Mouse (Mus musculus) heart, embryonic 15.5 days (tissue): ENCODE results near the gene Gm9049. TPM values are rescaled to one million over a fixed set of nuclear protein-coding genes. Genes with fewer than 3 reads are reported as not detected.

Experiments used
- polyA plus RNA-seq: library from polyadenylated mRNA; unstranded; fragments of >200 nt; fragmentation: Nextera tagmentation; extraction: Ambion mirVana; gene quantifications from 2 replicates; pipeline ENCODE4 v1.2.1, GENCODE M21; 2015

Gm9049 gene
- polyA plus RNA-seq, 1 experiment from 2014 or later: 0.08 TPM

Other genes starting within 250 kb of the Gm9049 start
- 13.6 and 14.4 TPM in 2 replicates for gene Mdm1, start 212.3 kb downstream of the Gm9049 start, polyA plus RNA-seq
- not detected in 2 replicates for gene Il22, start 149.2 kb downstream of the Gm9049 start, polyA plus RNA-seq
- not detected in 2 replicates for gene Gm32717, start 113.3 kb downstream of the Gm9049 start, polyA plus RNA-seq
- gene Gm32802, start 95.4 kb downstream of the Gm9049 start, polyA plus RNA-seq: not detected in 2 replicates
- not detected in 2 replicates for gene Iltifb, start 59.1 kb downstream of the Gm9049 start, polyA plus RNA-seq
- gene Gm9040, start 27.1 kb downstream of the Gm9049 start, polyA plus RNA-seq: not detected in 2 replicates
- gene Gm9044, start 21.7 kb downstream of the Gm9049 start, polyA plus RNA-seq: not detected in 2 replicates
- gene Gm9045, start 16.3 kb downstream of the Gm9049 start, polyA plus RNA-seq: 0.08 and 0.15 TPM in 2 replicates
- not detected in 2 replicates for gene Gm9046, start 10.8 kb downstream of the Gm9049 start, polyA plus RNA-seq
- not detected in 2 replicates for gene Gm9048, start 5.4 kb downstream of the Gm9049 start, polyA plus RNA-seq
- 0.11 TPM in 1 of 2 replicates, not detected in the other for gene Ifng, start 86.9 kb upstream of the Gm9049 start, polyA plus RNA-seq